Mouse (Mus musculus) layer of hippocampus, adult 8-10 months (tissue): ENCODE results near the gene Zbtb22. TPM values are rescaled to one million over a fixed set of nuclear protein-coding genes. Genes with fewer than 3 reads are reported as not detected.
"Not testable (repeated sequence)": the region's sequence is repeated elsewhere in the genome, so short reads cannot be mapped to it uniquely, and the experiment has no call there.

Experiments used
- DNase-seq, 2 experiments: peaks; one replicate each; pipeline ENCODE4 v3.0.0; 2022; ENCODE audit warnings: low spot score in 2 of 2
- total RNA-seq, 4 experiments: library from RNA; stranded (reverse); gene quantifications; 2 replicates each; pipeline ENCODE4 v1.2.4; 2022

Gene Zbtb22
- total RNA-seq, result 10 to 100 TPM; 28.8 to 36.0 (median 32.5) TPM

- DNase-seq, result peak; percentile 97
Measured at GRCm38 (mm10) chr17:33915671-33916250, at the start of gene Zbtb22, which contains the start of gene Tapbp. Gene Zbtb22 (plus strand): TSS chr17:33915904. Gene Tapbp (plus strand): TSS chr17:33915899.

GRCm38 (mm10) chr17:33873537-33873936 lies 42.2 kb upstream of the Zbtb22 start, which contains the start of gene Gm7029:
Gene Gm7029 (plus strand): TSS chr17:33873837.
- DNase-seq, result not testable (repeated sequence)

- DNase-seq, result no peak
Measured at GRCm38 (mm10) chr17:33874411-33874810, 41.3 kb upstream of the Zbtb22 start.

GRCm38 (mm10) chr17:33875797-33876196 lies 39.9 kb upstream of the Zbtb22 start:
- DNase-seq, result not testable (repeated sequence)

- DNase-seq, result not testable (repeated sequence)
Measured at GRCm38 (mm10) chr17:33884320-33884719, 31.4 kb upstream of the Zbtb22 start.

- not testable (repeated sequence) for DNase-seq
Measured at GRCm38 (mm10) chr17:33887802-33888201, 27.9 kb upstream of the Zbtb22 start.

- not testable (repeated sequence) for DNase-seq
Measured at GRCm38 (mm10) chr17:33888230-33888629, 27.5 kb upstream of the Zbtb22 start.

- not testable (repeated sequence) for DNase-seq
Measured at GRCm38 (mm10) chr17:33889941-33890532, 25.7 kb upstream of the Zbtb22 start.

GRCm38 (mm10) chr17:33890533-33891059 lies 25.1 kb upstream of the Zbtb22 start, which contains the start of gene Kifc1:
Gene Kifc1 (minus strand): TSS chr17:33890661.
- DNase-seq, result peak; percentile 100

- DNase-seq, result no peak
Measured at GRCm38 (mm10) chr17:33891357-33891756, 24.3 kb upstream of the Zbtb22 start.

- DNase-seq, result not testable (repeated sequence)
Measured at GRCm38 (mm10) chr17:33891892-33892291, 23.8 kb upstream of the Zbtb22 start.

GRCm38 (mm10) chr17:33892429-33892828 lies 23.3 kb upstream of the Zbtb22 start:
- no peak for DNase-seq

- DNase-seq, result not testable (repeated sequence)
Measured at GRCm38 (mm10) chr17:33893011-33893410, 22.7 kb upstream of the Zbtb22 start.

GRCm38 (mm10) chr17:33897114-33897794 lies 18.4 kb upstream of the Zbtb22 start:
- no peak for DNase-seq

- DNase-seq, result not testable (repeated sequence)
Measured at GRCm38 (mm10) chr17:33898193-33898592, 17.5 kb upstream of the Zbtb22 start.

GRCm38 (mm10) chr17:33899642-33900041 lies 16.1 kb upstream of the Zbtb22 start:
- no peak for DNase-seq

- no peak for DNase-seq
Measured at GRCm38 (mm10) chr17:33900281-33900988, 15.3 kb upstream of the Zbtb22 start.

GRCm38 (mm10) chr17:33900989-33901314 lies 14.8 kb upstream of the Zbtb22 start:
- DNase-seq, result no peak

GRCm38 (mm10) chr17:33901653-33902052 lies 14.1 kb upstream of the Zbtb22 start:
- no peak for DNase-seq

GRCm38 (mm10) chr17:33902079-33902478 lies 13.6 kb upstream of the Zbtb22 start:
- no peak for DNase-seq

- DNase-seq, result no peak
Measured at GRCm38 (mm10) chr17:33902491-33902890, 13.2 kb upstream of the Zbtb22 start.
